Mouse (Mus musculus): ENCODE measurements around the gene Vkorc1l1.

DNA sequence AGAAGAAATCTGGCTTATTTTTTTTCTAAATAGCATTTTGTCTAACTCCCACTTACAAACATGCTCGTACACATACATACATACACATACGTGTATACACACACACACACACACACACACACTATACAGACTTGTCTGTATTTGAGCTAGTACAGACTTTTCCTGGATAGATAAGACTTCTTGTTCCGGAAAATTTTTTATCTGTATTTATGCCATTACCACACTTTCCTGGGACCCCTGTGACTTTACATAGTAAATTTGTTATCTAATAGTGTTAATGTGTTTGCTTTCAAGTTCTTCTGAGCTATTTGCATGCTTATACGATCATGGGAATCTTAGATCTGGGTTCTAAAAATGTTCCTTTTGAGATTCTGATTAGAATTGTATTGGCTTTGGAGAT is 10.4 kb downstream of the Vkorc1l1 start:
- TF ChIP-seq CTCF (IDR thresholded peaks at IDR 0.05; ENCODE audit: low read depth): no peak
- no peak for TF ChIP-seq EP300 (optimal IDR thresholded peaks at IDR 0.05)
